Mouse (Mus musculus): ENCODE measurements around the gene Fads3. TPM values are rescaled to one million over a fixed set of nuclear protein-coding genes. Genes with fewer than 3 reads are reported as not detected.

Gene Fads3
- polyA plus RNA-seq (2015; fragmentation: Nextera tagmentation; extraction: Ambion mirVana) = 15.2 and 18.0 TPM in 2 replicates

DNA sequence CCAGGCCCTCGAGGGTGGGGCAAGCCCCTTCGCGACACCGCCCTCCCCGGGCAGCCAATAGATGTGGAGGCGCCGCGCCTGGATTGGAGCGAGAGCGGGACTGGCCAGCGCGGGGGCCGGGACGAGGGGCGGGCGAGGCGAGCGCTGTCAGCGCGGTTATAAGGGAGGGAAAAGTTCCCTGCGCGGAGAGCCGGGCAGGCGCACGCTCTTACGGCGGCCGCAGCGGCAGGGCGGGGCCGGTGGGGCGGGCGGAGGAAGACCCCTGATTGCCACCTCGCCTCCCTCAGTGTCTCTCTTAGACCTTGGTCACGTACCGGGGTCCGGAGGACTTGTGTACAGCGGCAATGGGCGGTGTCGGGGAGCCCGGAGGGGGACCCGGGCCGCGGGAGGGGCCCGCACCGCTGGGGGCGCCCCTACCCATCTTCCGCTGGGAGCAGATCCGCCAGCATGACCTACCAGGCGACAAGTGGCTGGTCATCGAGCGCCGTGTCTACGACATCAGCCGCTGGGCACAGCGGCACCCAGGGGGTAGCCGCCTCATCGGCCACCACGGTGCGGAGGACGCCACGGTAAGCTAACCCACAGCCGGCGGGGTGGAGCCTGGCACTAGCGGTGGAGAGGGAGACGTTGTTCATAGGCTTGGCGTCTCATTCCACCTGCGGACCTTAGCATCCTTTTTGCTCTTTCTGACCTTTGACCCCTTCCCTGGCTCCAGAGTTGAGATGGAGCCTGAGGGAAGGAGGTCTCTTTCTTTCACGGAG, at the start of gene Fads3:
TSS of gene Fads3 (plus strand) at position 182 of the 761 bp plus-strand sequence.
- Histone ChIP-seq H3K9ac (peak within 1 kb of the TSS; percentile 81), H3K4me2 (peak within 1 kb of the TSS; percentile 97), H3K4me1 (replicated peaks) (peaks cover 40% of the 10 kb centered on the region), H3K27me3 (peaks cover 18% of the 10 kb centered on the region), H3K27ac (peak within 1 kb of the TSS; percentile 55), H3K36me3 (no peaks in the 10 kb centered on the region), H3K4me3 (peak within 1 kb of the TSS; percentile 69), H3K9me3 (no peaks in the 10 kb centered on the region)
- WGBS = under 1% methylated on average over 48 of the region's 69 CpGs
- peak; percentile 89 for ATAC-seq (ENCODE audit: low FRiP score)

DNA sequence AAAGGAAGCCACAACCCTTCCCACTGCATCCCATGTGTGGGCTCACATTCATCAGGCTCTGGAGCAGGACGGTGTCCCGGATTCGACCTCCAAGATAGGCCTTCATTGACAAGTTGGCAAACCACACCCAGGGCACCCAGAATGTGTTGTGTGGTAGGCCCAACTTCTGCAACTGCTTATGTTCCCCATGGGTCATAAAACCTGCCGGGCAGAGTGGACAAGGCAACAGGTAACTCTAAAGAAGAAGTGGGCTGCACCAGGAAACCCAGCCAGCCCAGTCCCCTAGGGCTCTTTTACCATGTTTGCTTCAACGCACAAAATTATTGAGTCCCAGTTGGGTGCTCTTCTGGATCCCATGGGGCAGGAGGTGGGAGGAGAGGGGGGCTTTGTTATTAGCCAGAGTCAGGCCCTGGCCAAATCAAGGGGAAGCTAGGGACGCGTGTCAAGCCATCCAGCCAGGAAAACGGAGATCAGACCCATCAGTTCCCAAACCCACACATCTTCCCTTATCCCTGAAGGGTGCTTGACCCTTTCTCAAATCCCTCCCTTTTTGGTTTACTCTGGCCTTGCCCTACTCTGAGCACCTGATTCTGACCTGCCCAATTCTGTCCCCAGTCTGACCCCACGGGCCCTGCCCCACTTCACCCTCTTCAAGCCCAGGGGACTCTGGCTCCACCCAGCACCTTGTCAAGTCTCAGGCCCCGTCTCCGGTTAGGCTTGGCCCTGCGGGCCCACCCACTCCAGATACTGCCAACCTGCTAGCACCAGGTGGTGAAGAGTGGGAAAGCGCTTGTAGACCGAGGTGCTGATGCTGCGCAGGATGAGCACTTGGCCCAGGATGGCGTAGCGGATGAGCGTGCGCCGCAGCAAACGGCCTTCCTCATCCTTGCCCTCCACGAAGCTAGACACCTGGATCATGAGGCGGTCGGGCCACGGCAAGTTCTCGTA, 49.1 kb upstream of the Fads3 start:
- Histone ChIP-seq H3K9me3 (no peaks in the 10 kb centered on the region), H3K36me3 (no peaks in the 10 kb centered on the region)

DNA sequence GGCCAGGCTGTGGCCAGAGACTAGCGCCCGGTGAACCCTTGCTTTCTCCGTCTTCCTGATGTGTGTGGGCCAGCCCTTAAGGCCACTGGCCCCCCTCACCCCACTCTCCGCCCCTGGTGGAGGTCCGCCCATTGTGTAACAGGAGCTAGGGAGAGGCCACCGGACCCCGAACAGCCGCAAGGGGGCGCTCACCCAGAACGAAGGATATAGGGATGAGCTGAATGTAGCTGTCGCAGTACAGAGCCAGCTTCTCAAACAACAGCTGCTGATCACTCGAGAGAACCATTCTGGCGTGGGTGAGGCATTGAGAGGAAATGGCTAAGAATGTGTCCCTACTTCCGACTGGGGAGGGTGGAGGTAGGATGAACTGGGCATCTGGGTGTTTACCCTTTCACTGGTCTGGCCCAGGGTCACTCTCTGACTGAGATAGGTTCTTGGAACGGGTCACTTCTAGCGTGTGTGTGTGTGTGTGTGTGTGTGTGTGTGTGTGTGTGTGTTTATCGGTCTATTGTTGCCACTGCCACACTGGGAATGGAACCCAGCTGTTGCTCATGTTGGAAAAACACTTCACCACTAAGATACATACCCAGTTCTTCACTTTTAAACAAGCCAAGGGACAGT, 48.2 kb upstream of the Fads3 start:
- ATAC-seq (ENCODE audit: low FRiP score) = peak; percentile 88
- Histone ChIP-seq H3K27me3 (no peaks in the 10 kb centered on the region), H3K9me3 (no peaks in the 10 kb centered on the region), H3K4me3 (peak overlapping the region; percentile 31), H3K36me3 (no peaks in the 10 kb centered on the region), H3K9ac (peak overlapping the region; percentile 31), H3K27ac (0 out of 2 replicates have a peak overlapping the region, but pooled peaks have one; percentile 4), H3K4me1 (replicated peaks) (peaks cover 11% of the 10 kb centered on the region), H3K4me2 (peak overlapping the region; percentile 47)
- WGBS = 8% methylated on average over 17 of the region's 17 CpGs

More for the DNA sequence above, 49.1 kb upstream of the Fads3 start:
- no peaks in the 10 kb centered on the region for H3K27me3 ChIP-seq
- WGBS = 42% methylated on average over 26 of the region's 26 CpGs
- H3K27ac ChIP-seq = 0 out of 2 replicates have a peak overlapping the region, but pooled peaks have one; percentile 4
- peak; percentile 67 for ATAC-seq (ENCODE audit: low FRiP score)
- peak overlapping the region; percentile 47 for H3K4me2 ChIP-seq
- H3K4me1 ChIP-seq (replicated peaks) = peaks cover 11% of the 10 kb centered on the region
- H3K4me3 ChIP-seq = peak overlapping the region; percentile 31
- H3K9ac ChIP-seq = peak overlapping the region; percentile 31

DNA sequence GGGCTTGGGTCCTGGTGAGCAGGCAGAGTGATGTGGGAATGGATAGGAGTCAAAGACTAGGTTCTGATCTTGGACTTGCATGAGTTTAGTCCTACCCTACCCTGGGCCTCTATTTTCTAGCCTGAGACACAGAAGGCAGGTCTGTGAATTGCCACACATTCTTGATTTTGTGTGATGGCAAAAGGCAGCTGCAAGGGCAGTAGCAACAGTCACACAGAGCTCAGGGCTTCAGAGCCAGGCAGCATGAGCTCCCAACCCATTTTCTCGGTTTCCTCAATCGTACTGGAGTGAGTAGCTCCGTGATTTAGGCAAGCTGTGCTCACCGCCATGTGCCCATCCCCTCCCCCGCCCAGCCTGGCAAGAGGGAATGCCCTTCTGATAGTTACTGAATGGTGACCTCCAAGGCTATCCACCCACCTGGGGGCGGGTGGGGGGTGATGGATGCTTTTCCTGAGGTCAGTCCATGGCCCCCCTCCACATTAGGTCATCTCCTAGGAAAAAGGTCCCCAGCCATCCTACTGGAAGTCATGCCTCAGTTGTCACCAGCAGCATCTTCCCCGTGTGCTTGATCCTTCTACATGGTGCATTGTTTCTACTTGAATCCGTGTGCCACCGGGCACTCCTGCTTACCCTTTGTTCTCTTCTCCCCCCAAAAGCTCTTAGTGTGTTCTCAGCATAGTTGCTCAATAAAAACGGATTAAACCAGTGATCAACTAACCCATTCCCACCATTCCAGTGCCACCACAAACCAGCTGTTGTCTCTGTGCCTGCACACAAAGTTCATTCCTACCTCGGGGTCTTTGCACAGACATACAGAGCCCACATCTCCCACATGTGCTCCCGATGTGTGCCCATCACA, 43.9 kb upstream of the Fads3 start:
- 73% methylated on average over 12 of the region's 12 CpGs for WGBS
- ATAC-seq (ENCODE audit: low FRiP score) = no peak

DNA sequence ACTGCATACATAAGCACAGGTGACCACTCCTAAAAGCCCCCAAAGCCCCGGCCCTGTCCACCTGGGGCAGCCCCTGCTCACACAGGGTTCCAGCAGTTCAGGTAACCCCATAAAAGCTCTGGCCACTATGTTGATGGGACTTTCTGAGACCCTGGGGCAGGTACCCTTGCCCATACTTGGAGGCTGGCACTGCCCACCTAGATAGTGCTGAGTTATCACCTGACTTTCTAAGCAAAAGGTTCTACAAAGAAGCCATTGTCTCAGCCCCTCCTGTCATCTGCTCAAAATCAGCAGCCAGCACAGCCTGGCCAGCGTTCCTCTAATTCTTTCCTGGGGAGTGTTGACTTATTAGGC, 43.3 kb upstream of the Fads3 start:
- Histone ChIP-seq H3K36me3 (no peaks in the 10 kb centered on the region), H3K9ac (no peak overlapping the region), H3K4me3 (no peak overlapping the region), H3K4me1 (replicated peaks) (peaks cover 5% of the 10 kb centered on the region), H3K4me2 (no peak overlapping the region), H3K9me3 (0 out of 2 replicates have a peak, but pooled peaks cover 3% of the 10 kb centered on the region), H3K27me3 (no peaks in the 10 kb centered on the region), H3K27ac (no peak overlapping the region)
- 77% methylated on average over 2 of the region's 2 CpGs for WGBS
- ATAC-seq (ENCODE audit: low FRiP score) = no peak

More for the DNA sequence above, 43.9 kb upstream of the Fads3 start:
- Histone ChIP-seq H3K27ac (no peak overlapping the region), H3K9ac (no peak overlapping the region), H3K4me2 (no peak overlapping the region), H3K9me3 (0 out of 2 replicates have a peak, but pooled peaks cover 2% of the 10 kb centered on the region), H3K36me3 (no peaks in the 10 kb centered on the region), H3K27me3 (no peaks in the 10 kb centered on the region), H3K4me3 (no peak overlapping the region), H3K4me1 (replicated peaks) (peaks cover 11% of the 10 kb centered on the region)

DNA sequence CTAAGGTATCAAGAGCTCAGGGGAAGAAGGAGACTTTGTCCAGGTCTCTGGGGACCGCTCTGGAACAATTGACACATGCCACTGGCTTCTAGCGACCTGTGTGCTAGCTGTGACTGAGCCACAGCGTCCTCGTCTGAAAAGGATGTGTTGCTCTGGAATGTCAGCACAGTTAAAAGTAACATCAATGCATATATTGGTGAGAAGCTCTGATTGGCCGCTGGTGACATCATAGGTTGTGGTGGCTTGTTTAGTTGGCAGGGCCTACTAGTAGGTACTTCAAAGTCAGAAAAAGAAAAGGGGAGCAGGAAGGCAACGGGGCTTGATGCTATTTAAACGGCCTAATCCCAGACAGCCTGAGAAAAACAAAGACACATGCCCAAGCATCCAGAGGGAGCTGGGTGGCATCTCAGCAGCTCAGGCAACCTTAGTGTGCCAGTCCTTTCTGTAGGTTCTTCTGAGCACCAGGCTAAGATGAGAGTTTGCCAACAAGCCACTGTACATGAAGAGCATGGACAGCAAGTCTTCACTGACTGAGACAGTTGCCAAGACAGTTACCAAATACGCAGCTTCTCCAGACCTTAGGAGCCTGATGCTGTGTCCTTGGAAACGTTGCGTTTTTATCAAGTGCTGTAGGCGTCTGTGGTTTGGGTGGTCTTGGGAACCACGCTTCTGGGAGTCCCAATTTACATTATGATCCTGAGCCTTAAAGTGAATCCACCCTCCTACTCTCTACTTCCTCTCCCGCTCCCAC, 42.5 kb upstream of the Fads3 start:
- Histone ChIP-seq H3K36me3 (no peaks in the 10 kb centered on the region), H3K9me3 (0 out of 2 replicates have a peak, but pooled peaks cover 3% of the 10 kb centered on the region), H3K4me3 (no peak overlapping the region), H3K27ac (no peak overlapping the region), H3K27me3 (no peaks in the 10 kb centered on the region), H3K4me2 (no peak overlapping the region), H3K4me1 (replicated peaks) (no peaks in the 10 kb centered on the region), H3K9ac (no peak overlapping the region)
- ATAC-seq (ENCODE audit: low FRiP score) = no peak
- WGBS = 72% methylated on average over 13 of the region's 13 CpGs

DNA sequence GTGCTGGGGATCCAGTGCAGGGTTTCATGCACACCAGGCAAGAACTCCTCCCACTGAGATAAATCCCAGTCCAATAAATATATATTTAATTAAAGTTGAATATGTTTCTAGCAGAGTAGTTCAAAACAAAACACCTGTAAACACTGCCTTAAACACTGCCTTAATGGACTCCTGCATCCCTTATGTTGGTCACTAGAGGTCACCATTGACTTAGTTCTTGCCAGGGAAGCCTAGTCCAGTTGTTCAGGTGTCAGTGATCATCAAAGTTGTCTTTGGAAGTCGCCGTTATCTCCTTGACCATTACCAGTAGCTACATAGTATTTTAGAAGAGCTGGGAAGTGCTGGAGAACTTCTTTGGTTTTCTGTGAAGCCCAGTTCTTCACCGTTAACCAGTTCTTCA, 41.0 kb upstream of the Fads3 start:
- 0 out of 2 replicates have a peak, but pooled peaks have one; percentile 53 for ATAC-seq (ENCODE audit: low FRiP score)
- H3K4me2 ChIP-seq = no peak overlapping the region
- 0 out of 2 replicates have a peak, but pooled peaks cover 3% of the 10 kb centered on the region for H3K9me3 ChIP-seq

DNA sequence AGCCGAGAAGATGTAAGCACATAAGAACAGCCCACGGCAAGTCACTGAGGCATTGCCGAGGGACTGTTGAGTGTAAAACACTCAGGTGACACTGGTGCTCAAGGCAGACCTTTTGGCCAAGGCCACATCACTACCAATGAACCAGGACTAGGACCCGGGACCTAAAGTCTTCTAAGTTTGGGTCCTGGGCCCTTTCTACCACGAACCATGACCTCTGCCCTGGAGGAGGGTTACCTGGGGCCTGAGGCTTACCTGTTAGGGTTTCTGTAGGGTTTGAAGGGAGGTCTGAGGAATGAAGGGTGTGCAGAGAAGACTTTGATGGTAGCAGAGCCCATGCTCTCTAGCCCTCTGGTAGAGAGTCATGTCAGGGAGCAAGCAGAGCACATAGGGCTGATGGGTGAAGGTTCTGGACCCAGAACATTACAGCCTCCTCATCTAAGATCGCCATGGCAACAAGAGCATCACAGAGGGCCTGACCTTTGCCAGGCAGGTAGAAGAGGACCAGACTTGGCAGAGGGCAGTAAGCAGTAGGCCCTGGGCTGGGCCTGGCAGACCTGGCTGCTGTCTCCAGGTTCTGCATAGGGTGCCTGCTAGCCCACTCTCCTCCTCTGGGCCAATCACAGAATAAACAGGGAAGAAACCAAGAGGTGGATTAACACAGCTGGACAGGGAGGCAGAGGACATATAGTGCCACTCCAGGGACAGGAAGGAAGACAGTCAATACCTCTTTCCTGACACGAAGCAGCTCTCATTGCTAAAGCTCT, 40.0 kb upstream of the Fads3 start, which contains the start of the genes Best1 and Rab3il1:
TSS of gene Best1 (minus strand) at position 428 of the 764 bp plus-strand sequence.
TSS of gene Rab3il1 (plus strand) at position 464 of the 764 bp plus-strand sequence.
- WGBS = 81% methylated on average over 7 of the region's 7 CpGs
- Histone ChIP-seq H3K27ac (no peak within 1 kb of the TSS), H3K9me3 (0 out of 2 replicates have a peak, but pooled peaks cover 3% of the 10 kb centered on the region), H3K4me1 (replicated peaks) (no peaks in the 10 kb centered on the region), H3K27me3 (no peaks in the 10 kb centered on the region), H3K9ac (no peak within 1 kb of the TSS), H3K4me2 (no peak within 1 kb of the TSS), H3K36me3 (no peaks in the 10 kb centered on the region), H3K4me3 (no peak within 1 kb of the TSS)
- no peak for ATAC-seq (ENCODE audit: low FRiP score)

More for the DNA sequence above, 41.0 kb upstream of the Fads3 start:
- H3K4me3 ChIP-seq = no peak overlapping the region
- no peaks in the 10 kb centered on the region for H3K36me3 ChIP-seq
- H3K4me1 ChIP-seq (replicated peaks) = no peaks in the 10 kb centered on the region
- H3K27me3 ChIP-seq = no peaks in the 10 kb centered on the region
- H3K27ac ChIP-seq = no peak overlapping the region
- WGBS = 30% methylated on average over 3 of the region's 3 CpGs
- no peak overlapping the region for H3K9ac ChIP-seq

DNA sequence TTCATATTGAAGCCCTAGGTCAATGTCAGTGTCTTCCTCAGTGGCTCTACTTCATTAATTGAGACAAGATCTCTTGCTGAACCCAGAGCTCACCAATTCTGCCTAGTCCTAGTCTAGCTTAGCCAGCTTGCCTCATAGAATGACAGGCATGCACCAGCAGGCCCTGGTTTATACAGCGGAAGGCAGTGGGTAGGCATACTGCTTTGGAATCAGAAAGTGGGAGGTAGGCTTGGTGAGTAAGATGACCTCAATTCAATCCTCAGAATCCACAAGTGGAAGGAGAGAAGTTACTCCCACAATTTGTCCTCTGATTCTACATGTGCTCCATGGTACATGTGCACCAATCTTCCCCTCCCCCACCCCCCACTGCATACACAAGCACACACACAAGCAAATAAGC, 37.7 kb upstream of the Fads3 start:
- Histone ChIP-seq H3K27ac (no peak overlapping the region), H3K4me3 (no peak overlapping the region), H3K27me3 (no peaks in the 10 kb centered on the region), H3K9ac (no peak overlapping the region), H3K36me3 (no peaks in the 10 kb centered on the region), H3K9me3 (0 out of 2 replicates have a peak, but pooled peaks cover 3% of the 10 kb centered on the region), H3K4me2 (no peak overlapping the region), H3K4me1 (replicated peaks) (no peaks in the 10 kb centered on the region)
- 95% methylated on average over 1 of the region's 1 CpGs for WGBS
- no peak for ATAC-seq (ENCODE audit: low FRiP score)

DNA sequence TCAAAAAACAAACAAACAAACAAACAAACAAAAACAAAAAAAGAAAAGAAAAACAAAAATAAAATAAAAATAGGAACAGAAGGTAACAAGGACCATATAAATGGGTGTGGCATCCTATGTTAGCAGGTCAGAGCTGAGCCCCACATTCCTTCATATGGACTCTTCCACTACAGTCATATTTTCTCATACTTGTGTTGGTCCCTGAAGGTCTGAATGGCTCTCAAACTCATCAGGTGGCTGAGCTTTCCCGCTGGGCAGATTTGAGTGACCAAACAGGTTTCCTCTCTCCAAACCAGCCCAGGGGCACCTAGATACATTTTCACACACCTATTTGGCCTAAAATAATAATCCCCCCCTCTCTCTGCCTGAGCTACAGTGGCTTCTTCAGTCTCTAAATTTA, 30.0 kb upstream of the Fads3 start:
- no peak for ATAC-seq (ENCODE audit: low FRiP score)
- Histone ChIP-seq H3K27ac (no peak overlapping the region), H3K27me3 (no peaks in the 10 kb centered on the region), H3K9me3 (no peaks in the 10 kb centered on the region), H3K4me3 (no peak overlapping the region), H3K4me1 (replicated peaks) (peaks cover 4% of the 10 kb centered on the region; the same call in 1 of the 2 replicates), H3K36me3 (no peaks in the 10 kb centered on the region), H3K4me2 (no peak overlapping the region), H3K9ac (no peak overlapping the region)
- WGBS = 74% methylated on average over 1 of the region's 1 CpGs

Measured in hindbrain, embryonic 13.5 days (tissue).